Mouse (Mus musculus) erythroblast, embryonic 14.5 days (primary cell): ENCODE results near the gene Mvb12a. TPM values are rescaled to one million over a fixed set of nuclear protein-coding genes. Genes with fewer than 3 reads are reported as not detected.

Experiments
- H3K27me3 ChIP-seq: 2 replicates; pipeline ENCODE4 v1.6.1; 2012; ENCODE audit warnings: inconsistent platforms; ENCODE audit not compliant: control insufficient read depth
- H3K36me3 ChIP-seq: 2 replicates; pipeline ENCODE4 v1.6.1; 2012; ENCODE audit warnings: mild to moderate bottlenecking, inconsistent platforms; ENCODE audit not compliant: control insufficient read depth
- H3K4me1 ChIP-seq: 2 replicates; pipeline ENCODE4 v1.6.1; 2012; ENCODE audit warnings: inconsistent platforms; ENCODE audit not compliant: control insufficient read depth
- H3K4me3 ChIP-seq: replicated peaks from 2 replicates; pipeline ENCODE3; 2012; ENCODE audit warnings: moderate library complexity, mild to moderate bottlenecking, inconsistent platforms
- H3K9me3 ChIP-seq: 2 replicates; pipeline ENCODE4 v1.6.1; 2012; ENCODE audit warnings: low read length, inconsistent platforms, mixed read lengths; ENCODE audit not compliant: control insufficient read depth
- GATA1 ChIP-seq: IDR thresholded peaks from 2 replicates; pipeline ENCODE4 v1.6.1; 2012; ENCODE audit warnings: low read length, inconsistent platforms, mixed read lengths
- TAL1 ChIP-seq: IDR thresholded peaks from 3 replicates; pipeline ENCODE4 v1.6.1; 2012; ENCODE audit warnings: low read length, inconsistent platforms, mixed read lengths
- polyA plus RNA-seq: library from polyadenylated mRNA; stranded (reverse); fragments of >175 nt; gene quantifications from 2 replicates; pipeline ENCODE4 v1.2.3, GENCODE M21; 2012

Mvb12a gene
- polyA plus RNA-seq, 1 experiment: 3.6 TPM

GRCm38 (mm10) chr8:71568941-71569340, 26.2 kb downstream of the Mvb12a start:
- Histone ChIP-seq H3K36me3 (no peaks in the 10 kb centered on the region), H3K4me3 (no peak overlapping the region), H3K4me1 (peaks cover 19% of the 10 kb centered on the region), H3K9me3 (peaks cover 4% of the 10 kb centered on the region), H3K27me3 (peaks cover 61% of the 10 kb centered on the region)
- TF ChIP-seq GATA1 (no peak), TAL1 (no peak)

DNA sequence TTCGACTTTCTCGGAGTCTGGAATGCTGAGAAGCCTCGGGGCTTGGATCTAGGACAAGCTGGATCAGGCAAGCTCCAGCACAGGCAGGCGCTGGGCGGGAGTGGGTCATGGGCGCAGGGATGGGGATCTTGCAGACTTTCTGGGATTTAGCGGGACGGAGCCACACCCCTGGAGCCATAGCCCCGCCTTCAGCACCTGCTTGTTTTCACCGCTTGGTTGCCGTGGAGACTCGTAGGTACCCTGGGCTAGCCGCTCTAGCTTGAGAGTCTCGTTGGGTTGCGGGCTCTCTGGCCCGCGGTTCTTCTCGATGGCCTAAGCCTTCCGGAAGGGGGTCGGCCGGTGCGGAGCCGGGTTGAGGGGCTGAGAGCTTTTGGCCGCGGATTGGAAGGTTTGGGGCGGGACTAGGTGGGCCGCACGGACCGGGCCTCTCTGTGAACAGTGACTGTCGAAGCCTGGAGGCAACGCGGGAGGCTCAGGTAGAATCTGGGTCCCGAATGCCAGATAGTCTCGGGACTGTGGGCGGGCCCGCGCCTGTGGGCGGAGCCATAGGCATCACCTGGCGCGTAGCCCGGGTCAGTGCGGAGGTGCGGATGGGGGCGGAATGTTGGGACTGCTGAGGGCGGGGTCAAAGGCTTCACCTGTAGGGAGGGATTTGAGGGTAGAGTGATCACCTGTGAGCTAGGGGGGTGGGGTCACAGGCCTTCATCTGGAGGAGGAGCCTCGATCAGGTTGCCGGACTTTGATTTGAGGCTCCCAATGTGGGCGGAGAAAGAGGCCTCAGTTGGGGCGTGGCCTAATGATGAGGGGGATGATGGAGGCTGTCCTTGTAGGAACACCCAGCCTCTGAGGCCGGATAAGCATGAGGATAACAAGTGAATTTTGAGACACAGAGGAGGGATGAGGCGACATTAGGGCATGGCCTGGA, 26.9 kb downstream of the Mvb12a start:
- TF ChIP-seq TAL1 (no peak), GATA1 (no peak)
- Histone ChIP-seq H3K4me1 (peaks cover 19% of the 10 kb centered on the region), H3K27me3 (peaks cover 59% of the 10 kb centered on the region), H3K36me3 (no peaks in the 10 kb centered on the region), H3K9me3 (no peaks in the 10 kb centered on the region; the same call in 1 of the 2 replicates), H3K4me3 (peak overlapping the region; percentile 57)

- Histone ChIP-seq H3K4me1 (peaks cover 19% of the 10 kb centered on the region), H3K4me3 (peak overlapping the region; percentile 57), H3K27me3 (peaks cover 56% of the 10 kb centered on the region), H3K9me3 (no peaks in the 10 kb centered on the region; the same call in 1 of the 2 replicates), H3K36me3 (no peaks in the 10 kb centered on the region)
- no peak for TF ChIP-seq GATA1
Measured at GRCm38 (mm10) chr8:71570291-71570954, 27.7 kb downstream of the Mvb12a start.

- Histone ChIP-seq H3K36me3 (no peaks in the 10 kb centered on the region), H3K27me3 (peaks cover 52% of the 10 kb centered on the region), H3K4me3 (no peak overlapping the region), H3K4me1 (peaks cover 19% of the 10 kb centered on the region), H3K9me3 (no peaks in the 10 kb centered on the region; the same call in 1 of the 2 replicates)
- no peak for TF ChIP-seq TAL1
- TF ChIP-seq GATA1: no peak
Measured at GRCm38 (mm10) chr8:71572077-71572476, 29.4 kb downstream of the Mvb12a start.

DNA sequence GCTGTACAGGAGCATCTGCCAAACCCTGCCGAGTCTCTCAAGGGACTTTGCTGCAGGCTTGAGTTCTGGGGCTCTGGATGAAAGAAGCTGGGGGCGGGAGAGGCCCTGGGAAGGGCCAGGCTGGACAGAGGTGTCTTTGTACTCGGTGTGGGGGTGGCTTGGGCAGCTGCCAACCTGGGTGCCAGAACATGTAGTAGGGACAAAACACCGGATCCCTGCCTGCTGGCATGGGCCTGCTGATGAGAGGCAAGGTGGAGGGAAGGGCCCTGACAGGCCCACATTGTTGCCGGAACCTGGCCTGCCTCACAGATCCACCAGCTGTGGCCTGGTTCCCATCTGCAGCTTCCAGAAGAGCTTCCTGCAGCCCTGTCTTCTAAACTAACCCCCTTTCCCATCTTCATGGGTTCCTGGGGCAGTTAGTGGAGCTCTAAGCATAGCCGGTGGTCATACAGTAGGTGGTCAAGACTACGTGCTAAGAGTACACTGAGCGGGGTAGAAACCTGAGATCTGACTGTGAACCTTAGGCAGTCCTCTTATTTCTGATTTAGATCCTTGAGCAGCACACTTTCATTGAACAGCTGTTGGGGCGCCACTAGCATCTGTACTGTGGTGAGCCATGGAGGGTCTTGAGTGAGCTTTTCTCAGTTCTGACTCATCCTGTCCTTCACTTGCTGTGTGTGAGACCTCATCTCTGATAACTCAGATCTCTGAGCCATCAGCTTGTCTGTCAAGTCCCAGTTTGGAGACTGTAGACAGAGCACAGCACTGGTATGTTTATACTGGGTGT, 30.3 kb downstream of the Mvb12a start:
- H3K36me3 ChIP-seq: no peaks in the 10 kb centered on the region
- H3K4me1 ChIP-seq: peaks cover 19% of the 10 kb centered on the region
- H3K9me3 ChIP-seq: no peaks in the 10 kb centered on the region; the same call in 1 of the 2 replicates

GRCm38 (mm10) chr8:71574426-71574825, 31.7 kb downstream of the Mvb12a start:
- Histone ChIP-seq H3K27me3 (peaks cover 29% of the 10 kb centered on the region), H3K4me1 (peaks cover 16% of the 10 kb centered on the region), H3K36me3 (no peaks in the 10 kb centered on the region), H3K4me3 (no peak overlapping the region), H3K9me3 (no peaks in the 10 kb centered on the region; the same call in 1 of the 2 replicates)
- TF ChIP-seq GATA1 (no peak), TAL1 (no peak)

More for the DNA sequence above, 30.3 kb downstream of the Mvb12a start:
- no peak overlapping the region for H3K4me3 ChIP-seq
- no peak for TF ChIP-seq TAL1
- TF ChIP-seq GATA1: no peak
- H3K27me3 ChIP-seq: peaks cover 43% of the 10 kb centered on the region

GRCm38 (mm10) chr8:71575020-71575419, 32.3 kb downstream of the Mvb12a start:
- no peaks in the 10 kb centered on the region; the same call in 1 of the 2 replicates for H3K9me3 ChIP-seq
- peaks cover 23% of the 10 kb centered on the region for H3K27me3 ChIP-seq
- H3K4me3 ChIP-seq: no peak overlapping the region
- TF ChIP-seq GATA1: no peak
- H3K4me1 ChIP-seq: peaks cover 10% of the 10 kb centered on the region
- H3K36me3 ChIP-seq: no peaks in the 10 kb centered on the region

- H3K36me3 ChIP-seq: no peaks in the 10 kb centered on the region
- H3K27me3 ChIP-seq: peaks cover 2% of the 10 kb centered on the region; the same call in 1 of the 2 replicates
- TF ChIP-seq TAL1 (no peak), GATA1 (no peak)
- no peaks in the 10 kb centered on the region for H3K9me3 ChIP-seq
- no peak overlapping the region for H3K4me3 ChIP-seq
- H3K4me1 ChIP-seq: peaks cover 9% of the 10 kb centered on the region
Measured at GRCm38 (mm10) chr8:71577856-71578387, 35.2 kb downstream of the Mvb12a start.
